Mouse (Mus musculus) heart, embryonic 14.5 days (tissue): ENCODE data around the gene Evx2. TPM values are rescaled to one million over a fixed set of nuclear protein-coding genes. Genes with fewer than 3 reads are reported as not detected.

Source experiments
- ATAC-seq: fragments of 200-750 bp; cut with Nextera tagmentation; 2 replicates; pipeline ENCODE4 v1.8.0; 2017; ENCODE audit warnings: low read depth, moderate TSS enrichment; ENCODE audit not compliant: insufficient number of reproducible peaks, insufficient read depth, low FRiP score
- H3K27ac ChIP-seq, 2 experiments: fragments of 200-500 bp in 1 of 2; fragments of 300-500 bp in 1 of 2; sonication (generic) in 1 of 2; replicated peaks in 1 of 2; 2 replicates each; pipeline ENCODE4 v1.5.1; 2012 to 2014; ENCODE audit warnings: low read depth in 2 of 2, low read length in 2 of 2, control low read depth in 1 of 2, mild to moderate bottlenecking in 1 of 2, mixed read lengths in 1 of 2; ENCODE audit not compliant: control insufficient read depth in 1 of 2, insufficient read depth in 1 of 2
- H3K27me3 ChIP-seq: fragments of 300-500 bp; sonication (generic); 2 replicates; pipeline ENCODE4 v1.6.1; 2014; ENCODE audit warnings: mild to moderate bottlenecking, low read length, control low read depth; ENCODE audit not compliant: control insufficient read depth, insufficient read depth
- H3K36me3 ChIP-seq: fragments of 300-500 bp; sonication (generic); 2 replicates; pipeline ENCODE4 v1.6.1; 2014; ENCODE audit warnings: mild to moderate bottlenecking, control low read depth, low read length, mixed read lengths; ENCODE audit not compliant: control insufficient read depth, insufficient read depth
- H3K4me1 ChIP-seq, 2 experiments: fragments of 200-500 bp in 1 of 2; fragments of 300-500 bp in 1 of 2; sonication (generic) in 1 of 2; 2 replicates each; pipeline ENCODE4 v1.6.1; 2012 to 2014; ENCODE audit warnings: low read length in 2 of 2, control low read depth in 1 of 2, mixed read lengths in 1 of 2; ENCODE audit not compliant: control insufficient read depth in 2 of 2, insufficient read depth in 2 of 2
- H3K4me2 ChIP-seq: fragments of 300-500 bp; sonication (generic); 2 replicates; pipeline ENCODE4 v1.6.1; 2014; ENCODE audit warnings: mild to moderate bottlenecking, low read length
- H3K4me3 ChIP-seq, 2 experiments: fragments of 200-500 bp in 1 of 2; fragments of 300-500 bp in 1 of 2; sonication (generic) in 1 of 2; 2 replicates each; pipeline ENCODE4 v1.5.1; 2012 to 2014; ENCODE audit warnings: low read length in 2 of 2, mild to moderate bottlenecking in 2 of 2, control low read depth in 1 of 2, low read depth in 1 of 2, moderate library complexity in 1 of 2; ENCODE audit not compliant: control insufficient read depth in 1 of 2, insufficient read depth in 1 of 2
- H3K9ac ChIP-seq: fragments of 300-500 bp; sonication (generic); 2 replicates; pipeline ENCODE4 v1.6.1; 2014; ENCODE audit warnings: mild to moderate bottlenecking, low read length
- H3K9me3 ChIP-seq: fragments of 300-500 bp; sonication (generic); 2 replicates; pipeline ENCODE4 v1.6.1; 2016; ENCODE audit warnings: low read length, control low read depth; ENCODE audit not compliant: control insufficient read depth
- WGBS: fragments of 180-500 bp; shearing (Covaris S2); extraction: QIAGEN DNeasy Blood & Tissue Kit; methylation state at CpG from one replicate; pipeline ENCODE4 v1.1.7; 2014; 5-methylcytosine and 5-hydroxymethylcytosine counted together
- microRNA-seq: library from miRNA; unstranded; fragments of <30 nt; microRNA quantifications from one replicate; pipeline ENCODE4, GENCODE M21; 2016
- polyA plus RNA-seq: library from polyadenylated mRNA; unstranded; fragments of >200 nt; fragmentation: Nextera tagmentation; extraction: Ambion mirVana; gene quantifications from 2 replicates; pipeline ENCODE4 v1.2.1, GENCODE M21; 2014

Evx2 gene
- polyA plus RNA-seq, 1 experiment from 2014 or later = not detected

- H3K9me3 ChIP-seq = no peaks in the 10 kb centered on the region
- H3K4me3 ChIP-seq = no peak overlapping the region
- no peak overlapping the region for H3K9ac ChIP-seq
- H3K4me1 ChIP-seq = no peaks in the 10 kb centered on the region
- WGBS = 79% methylated on average over 5 of the region's 5 CpGs
- no peak for ATAC-seq
- no peaks in the 10 kb centered on the region for H3K27me3 ChIP-seq
- no peaks in the 10 kb centered on the region for H3K36me3 ChIP-seq
- no peak overlapping the region for H3K27ac ChIP-seq
- no peak overlapping the region for H3K4me2 ChIP-seq
Observed at GRCm38 (mm10) chr2:74606087-74606760, 53.1 kb downstream of the Evx2 start.

- Histone ChIP-seq H3K4me1 (no peaks in the 10 kb centered on the region), H3K9ac (no peak overlapping the region)
- 56% methylated on average over 3 of the region's 3 CpGs for WGBS
Observed at GRCm38 (mm10) chr2:74604011-74604410, 55.3 kb downstream of the Evx2 start.

More at GRCm38 (mm10) chr2:74604011-74604410, 55.3 kb downstream of the Evx2 start:
- no peaks in the 10 kb centered on the region for H3K36me3 ChIP-seq
- H3K4me3 ChIP-seq = no peak overlapping the region
- no peaks in the 10 kb centered on the region for H3K27me3 ChIP-seq
- no peaks in the 10 kb centered on the region for H3K9me3 ChIP-seq
- ATAC-seq = no peak
- no peak overlapping the region for H3K4me2 ChIP-seq
- no peak overlapping the region for H3K27ac ChIP-seq

Small RNA genes lying within 50 kb of the gene (microRNA-seq; reads per million reads assigned to microRNA genes)
- not detected for gene Gm44463

Other genes with a start within 250 kb of the Evx2 start
- 18.7 and 20.1 TPM in 2 replicates for gene Lnpk, start 80.1 kb downstream of the Evx2 start, polyA plus RNA-seq
- gene Hoxd13, start 8.8 kb upstream of the Evx2 start, polyA plus RNA-seq = not detected in 2 replicates
- gene Hoxd12, start 15.5 kb upstream of the Evx2 start, polyA plus RNA-seq = not detected in 2 replicates
- not detected in 2 replicates for gene Hoxd11, start 20.0 kb upstream of the Evx2 start, polyA plus RNA-seq
- gene Hoxd10, start 32.4 kb upstream of the Evx2 start, polyA plus RNA-seq = not detected in 2 replicates
- gene Hoxd9, start 38.2 kb upstream of the Evx2 start, polyA plus RNA-seq = 0.22 TPM in 1 of 2 replicates, not detected in the other
- 0.36 and 0.61 TPM in 2 replicates for gene Hoxd8, start 45.1 kb upstream of the Evx2 start, polyA plus RNA-seq
- 0.23 TPM in 1 of 2 replicates, not detected in the other for gene Hoxd3, start 52.4 kb upstream of the Evx2 start, polyA plus RNA-seq
- 0.34 TPM in 1 of 2 replicates, not detected in the other for gene Hoxd4, start 52.4 kb upstream of the Evx2 start, polyA plus RNA-seq
- gene Gm28230, start 67.2 kb upstream of the Evx2 start, polyA plus RNA-seq = 0.05 TPM in 1 of 2 replicates, not detected in the other
- gene Hoxd1, start 103.4 kb upstream of the Evx2 start, polyA plus RNA-seq = not detected in 2 replicates
- gene Mtx2, start 166.2 kb upstream of the Evx2 start, polyA plus RNA-seq = 187 and 191 TPM in 2 replicates